Mouse (Mus musculus): ENCODE measurements at regions not wholly inside any gene's neighbourhood (a gene's known extent, or its start where the extent isn't known, plus 50 kb on each side); places are given as distances from the start of the nearest gene placed in this dataset.
A peak's percentile ranks its signal among the peaks of the same experiment; 100 is the strongest.

DNA sequence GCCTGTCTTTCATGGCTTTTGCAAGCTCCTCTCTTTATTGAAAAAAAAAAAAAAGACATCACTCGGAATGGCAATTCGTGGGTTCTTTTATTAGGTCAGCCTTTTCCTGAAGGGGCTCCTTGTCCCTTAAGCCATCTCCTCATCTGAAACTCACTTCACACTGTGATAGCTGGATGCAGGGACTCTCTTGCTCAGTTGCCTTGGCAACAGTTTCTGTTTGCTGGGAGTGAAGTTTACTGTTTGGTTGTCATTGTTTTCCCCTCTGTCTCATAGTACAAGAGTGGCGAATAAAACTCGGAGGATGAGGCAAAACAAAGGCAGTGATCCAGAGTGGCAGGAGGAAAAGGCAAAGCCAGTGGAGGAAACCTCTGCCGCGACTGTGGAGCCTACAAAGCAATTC, 194.6 kb downstream of the Brinp2 start:
- no peak for DNase-seq (ENCODE audit: low read depth)

DNA sequence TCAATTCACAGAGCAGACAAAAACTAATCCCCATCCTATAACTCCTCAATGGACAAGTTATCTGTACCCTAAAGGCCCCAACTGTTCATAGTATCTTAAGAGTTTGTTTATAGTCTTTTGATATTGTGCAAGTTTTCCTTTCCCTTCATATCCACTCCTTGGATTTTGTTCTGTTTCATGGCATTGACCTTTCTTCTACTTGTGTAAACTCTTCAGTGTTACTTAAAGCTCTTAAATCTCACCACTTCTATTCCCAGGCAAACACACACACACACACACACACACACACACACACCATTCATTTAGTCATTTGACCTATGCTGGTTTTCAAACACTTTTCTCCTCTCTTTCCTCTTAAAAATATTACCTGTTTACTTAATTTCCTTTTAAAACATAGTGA, 192.7 kb downstream of the Brinp2 start:
- no peak for DNase-seq (ENCODE audit: low read depth)

DNA sequence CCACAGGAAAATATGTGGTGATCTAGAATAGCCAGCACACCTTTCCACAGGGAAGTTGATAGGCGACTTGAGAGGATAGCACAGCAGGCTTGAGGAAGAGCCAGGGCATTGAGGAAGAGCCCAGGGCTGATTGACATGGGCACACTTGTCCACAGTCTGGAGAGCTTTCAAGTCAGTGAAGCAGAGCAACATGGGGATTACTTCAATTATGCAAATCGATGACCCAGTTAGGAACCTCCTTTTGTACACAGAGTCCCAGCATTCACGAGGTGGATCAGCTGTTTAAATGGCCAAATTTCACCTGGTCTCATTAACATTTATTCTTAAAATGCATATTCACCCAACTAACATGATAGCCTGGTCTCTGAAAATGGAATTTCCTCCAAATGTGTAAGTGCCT, 186.1 kb downstream of the Brinp2 start:
- no peak for DNase-seq (ENCODE audit: low read depth)

DNA sequence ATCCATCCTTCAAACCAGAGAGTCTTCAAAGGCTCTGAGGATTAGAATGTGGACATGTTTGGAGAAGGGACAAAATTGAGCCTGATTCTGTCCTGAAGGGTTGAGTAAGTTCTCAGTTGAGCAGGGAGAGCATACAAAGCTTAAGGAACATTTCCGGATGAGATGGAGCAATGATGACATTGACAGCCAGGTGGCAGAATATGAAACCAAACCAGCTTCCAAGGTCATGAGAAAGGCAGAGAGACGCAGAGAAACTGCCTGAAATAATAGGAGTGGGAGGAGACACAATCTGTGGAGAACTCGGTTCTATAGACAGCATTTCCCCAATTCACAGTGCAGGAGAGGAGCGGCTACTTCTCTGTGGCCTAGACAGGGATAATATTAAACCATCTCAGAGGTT, 176.0 kb downstream of the Brinp2 start:
- no peak for DNase-seq (ENCODE audit: low read depth)

DNA sequence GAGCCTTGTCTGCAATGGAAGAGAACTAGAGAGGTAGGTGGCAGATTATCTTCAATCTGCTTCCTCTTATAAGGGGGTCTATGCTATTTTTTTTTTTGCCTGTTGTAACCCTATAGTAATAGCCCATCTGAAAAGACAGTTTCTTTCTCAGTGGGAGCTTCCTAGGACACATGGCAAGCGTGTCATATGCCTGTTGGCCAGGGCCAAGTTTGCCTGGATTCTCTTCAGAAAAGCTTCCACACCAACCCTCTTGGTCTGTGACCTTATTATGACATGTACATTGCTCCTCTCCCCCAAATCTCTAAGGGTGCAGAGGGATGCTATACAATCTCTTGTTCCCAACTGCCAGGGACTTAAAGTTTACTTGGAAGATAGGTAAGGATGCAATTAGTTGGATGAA, 174.8 kb downstream of the Brinp2 start:
- DNase-seq (ENCODE audit: low read depth): no peak

DNA sequence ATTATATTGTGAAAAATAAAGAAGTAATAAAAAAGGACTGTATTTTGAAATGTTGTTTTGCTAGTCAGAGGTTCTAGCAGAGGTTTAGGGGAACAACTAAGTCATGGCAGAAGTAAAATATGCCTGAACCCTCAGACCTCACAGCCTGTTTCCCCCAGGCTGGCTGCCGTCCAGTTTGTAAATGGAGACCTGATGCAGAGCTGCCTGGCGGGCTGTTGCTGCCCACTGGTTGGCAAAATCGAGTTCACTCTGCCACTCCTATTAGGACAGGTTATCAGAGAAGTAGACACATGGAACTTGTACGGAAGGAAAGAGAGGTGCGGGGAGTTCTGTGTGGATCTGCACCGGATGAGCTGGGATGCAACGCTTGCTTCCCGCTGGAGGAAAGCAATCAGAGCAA, 168.5 kb downstream of the Brinp2 start:
- peak; percentile 2 for DNase-seq (ENCODE audit: low read depth)

DNA sequence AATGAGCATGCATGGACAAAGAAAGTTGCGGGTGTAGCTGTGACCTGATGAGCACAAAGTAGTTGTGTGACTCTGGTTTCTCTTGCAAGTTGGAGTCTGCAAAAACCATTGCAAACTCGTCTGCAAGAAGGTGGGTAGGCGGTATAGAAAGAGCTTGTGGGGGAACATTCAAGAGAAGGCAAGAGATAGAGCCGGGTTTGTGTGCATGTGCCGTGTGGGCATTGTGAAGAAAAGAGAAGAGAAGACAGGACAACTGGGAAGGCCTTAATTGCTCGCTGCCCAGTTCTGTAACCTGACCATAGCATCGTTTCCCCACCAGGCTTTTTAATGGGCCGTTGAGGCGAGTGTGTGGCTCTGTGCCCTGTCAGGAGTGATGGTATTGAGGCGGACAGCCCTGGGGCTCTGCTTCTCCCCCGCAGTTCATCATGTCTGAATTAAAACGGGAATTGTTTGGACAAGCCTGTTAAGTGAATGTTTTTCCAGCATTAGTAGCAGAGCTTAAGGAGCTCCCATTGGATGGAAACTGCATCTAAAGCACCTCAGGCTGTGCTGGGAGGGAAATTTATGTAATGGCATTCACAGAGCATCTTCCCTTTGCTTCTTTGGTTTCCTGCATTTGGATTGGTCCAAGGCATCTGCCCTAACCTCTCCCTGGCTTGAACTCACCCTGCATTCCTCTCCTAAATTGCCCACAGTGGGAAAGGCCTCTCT, 163.1 kb downstream of the Brinp2 start:
- DNase-seq (ENCODE audit: low read depth): no peak

DNA sequence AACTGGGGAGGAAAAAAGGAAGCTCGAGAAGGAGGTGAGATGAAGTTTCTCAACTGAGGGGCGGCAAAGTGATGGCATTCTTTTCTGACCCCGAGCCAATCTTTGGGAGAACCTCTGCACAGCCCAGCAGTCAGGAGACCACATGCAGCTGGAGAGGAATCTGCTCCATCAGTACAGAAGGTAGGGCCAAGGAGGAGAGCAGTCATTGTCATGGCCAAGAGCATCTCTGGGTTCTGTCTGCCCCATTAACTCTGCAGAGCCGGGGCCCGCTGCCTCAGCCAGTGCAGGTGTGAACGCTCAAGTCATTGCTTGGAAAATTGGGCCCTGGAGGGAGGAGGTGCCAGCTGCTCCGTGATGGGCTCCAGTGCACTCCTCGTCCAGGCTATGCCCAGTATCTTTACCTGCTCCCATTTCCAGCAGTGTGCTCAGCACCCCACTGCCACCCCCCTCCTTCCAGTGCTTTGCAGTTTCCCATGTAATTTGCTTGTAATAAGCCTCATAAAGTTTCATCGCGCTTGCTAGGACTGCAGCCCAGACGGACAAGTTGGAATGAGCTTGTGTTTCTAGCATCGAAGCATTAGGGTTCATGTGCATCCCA, 162.1 kb downstream of the Brinp2 start:
- no peak for DNase-seq (ENCODE audit: low read depth)
